Mouse (Mus musculus): ENCODE measurements at regions not wholly inside any gene's neighbourhood (a gene's known extent, or its start where the extent isn't known, plus 50 kb on each side); places are given as distances from the start of the nearest gene placed in this dataset.

GRCm38 (mm10) chr10:111694227-111695200 is 188.4 kb downstream of the Phlda1 start:
- H3K36me3 ChIP-seq (ENCODE audit: control insufficient read depth, insufficient read depth) = no peaks in the 10 kb centered on the region
- no peak for ATAC-seq (ENCODE audit: low read depth)
- H3K4me3 ChIP-seq (ENCODE audit: low read depth, low read length) = no peak overlapping the region
- H3K9me3 ChIP-seq (replicated peaks; ENCODE audit: control insufficient read depth, low read length) = no peaks in the 10 kb centered on the region
- H3K27ac ChIP-seq (ENCODE audit: low read length) = no peak overlapping the region
- H3K9ac ChIP-seq (ENCODE audit: low read depth, low read length) = no peak overlapping the region
- no peaks in the 10 kb centered on the region for H3K27me3 ChIP-seq (ENCODE audit: control insufficient read depth, insufficient read depth, low read depth, low read length)
- 56% methylated on average over 6 of the region's 6 CpGs for WGBS (ENCODE audit: insufficient replicate concordance)
- H3K4me2 ChIP-seq (ENCODE audit: low read depth, low read length) = no peak overlapping the region
- no peaks in the 10 kb centered on the region for H3K4me1 ChIP-seq (ENCODE audit: control insufficient read depth, low read depth, low read length)

DNA sequence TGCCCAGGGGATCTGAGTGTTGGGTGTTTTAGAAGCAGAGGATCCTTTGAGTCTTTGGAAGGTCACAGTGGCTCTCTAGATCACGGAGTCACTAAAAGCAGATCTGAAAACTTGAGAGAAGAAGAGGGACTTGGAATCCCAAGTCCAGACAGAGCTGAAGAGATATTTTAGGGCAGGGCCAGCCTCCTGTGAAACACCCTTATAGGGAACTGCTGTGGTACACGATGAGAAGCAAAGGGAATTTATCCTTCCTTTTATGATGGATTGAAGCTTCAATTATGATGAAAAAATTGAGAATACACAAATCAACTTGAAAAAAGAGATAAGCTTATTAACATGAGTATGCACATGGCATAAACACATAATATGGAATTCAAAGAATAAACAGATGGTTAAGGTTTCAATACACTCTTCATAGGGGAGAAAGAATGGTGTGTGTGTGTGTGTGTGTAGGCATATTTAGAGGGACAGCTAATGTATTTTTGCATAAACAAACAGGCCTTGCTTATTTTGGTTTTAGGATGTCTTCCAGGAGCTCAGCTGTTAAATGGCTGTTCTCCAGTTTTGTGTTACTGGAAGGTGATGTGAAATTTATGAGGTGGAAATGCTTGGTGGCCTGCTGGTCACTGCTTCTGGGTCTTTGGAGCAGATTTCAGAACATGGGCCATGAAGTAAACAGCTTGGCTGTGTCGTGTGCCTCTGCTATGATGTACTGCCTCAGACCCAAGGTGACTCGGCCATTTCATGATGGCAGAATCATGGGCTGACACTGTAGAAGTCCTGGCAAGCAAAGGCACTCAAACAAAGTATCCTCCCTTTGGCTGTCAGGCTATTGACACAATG is 190.1 kb downstream of the Phlda1 start:
- Histone ChIP-seq H3K4me2 (ENCODE audit: low read depth, low read length) (no peak overlapping the region), H3K4me3 (ENCODE audit: low read depth, low read length) (no peak overlapping the region), H3K36me3 (ENCODE audit: control insufficient read depth, insufficient read depth) (no peaks in the 10 kb centered on the region), H3K9ac (ENCODE audit: low read depth, low read length) (no peak overlapping the region), H3K27me3 (ENCODE audit: control insufficient read depth, insufficient read depth, low read depth, low read length) (no peaks in the 10 kb centered on the region), H3K4me1 (ENCODE audit: control insufficient read depth, low read depth, low read length) (no peaks in the 10 kb centered on the region), H3K9me3 (replicated peaks; ENCODE audit: control insufficient read depth, low read length) (no peaks in the 10 kb centered on the region), H3K27ac (ENCODE audit: low read length) (no peak overlapping the region)
- 49% methylated on average over 4 of the region's 4 CpGs for WGBS (ENCODE audit: insufficient replicate concordance)
- no peak for ATAC-seq (ENCODE audit: low read depth)

DNA sequence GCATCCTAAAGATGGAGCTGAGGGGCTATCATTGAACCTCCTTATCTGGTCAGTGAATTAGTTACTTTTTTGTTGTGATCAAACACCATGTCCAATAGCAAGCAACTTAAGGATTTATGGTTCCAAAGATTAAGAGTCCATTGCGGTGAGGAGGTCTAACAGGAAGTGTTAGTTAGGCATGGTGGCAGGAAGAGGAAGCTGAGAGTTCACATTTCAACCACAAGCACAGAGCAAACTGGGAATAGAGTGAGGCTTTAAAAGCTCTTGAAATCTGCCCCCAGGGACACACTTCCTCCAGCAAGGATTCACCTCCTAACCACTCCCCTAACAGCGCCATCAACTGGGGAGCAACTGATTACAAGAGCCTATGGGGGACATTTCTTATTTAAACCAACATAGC is 190.9 kb downstream of the Phlda1 start:
- Histone ChIP-seq H3K27ac (ENCODE audit: low read length) (no peak overlapping the region), H3K4me3 (ENCODE audit: low read depth, low read length) (no peak overlapping the region), H3K4me1 (ENCODE audit: control insufficient read depth, low read depth, low read length) (no peaks in the 10 kb centered on the region), H3K27me3 (ENCODE audit: control insufficient read depth, insufficient read depth, low read depth, low read length) (no peaks in the 10 kb centered on the region), H3K4me2 (ENCODE audit: low read depth, low read length) (no peak overlapping the region), H3K9ac (ENCODE audit: low read depth, low read length) (no peak overlapping the region), H3K36me3 (ENCODE audit: control insufficient read depth, insufficient read depth) (no peaks in the 10 kb centered on the region), H3K9me3 (replicated peaks; ENCODE audit: control insufficient read depth, low read length) (no peaks in the 10 kb centered on the region)
- ATAC-seq (ENCODE audit: low read depth) = no peak
- WGBS (ENCODE audit: insufficient replicate concordance) = 45% methylated on average over 2 of the region's 2 CpGs

DNA sequence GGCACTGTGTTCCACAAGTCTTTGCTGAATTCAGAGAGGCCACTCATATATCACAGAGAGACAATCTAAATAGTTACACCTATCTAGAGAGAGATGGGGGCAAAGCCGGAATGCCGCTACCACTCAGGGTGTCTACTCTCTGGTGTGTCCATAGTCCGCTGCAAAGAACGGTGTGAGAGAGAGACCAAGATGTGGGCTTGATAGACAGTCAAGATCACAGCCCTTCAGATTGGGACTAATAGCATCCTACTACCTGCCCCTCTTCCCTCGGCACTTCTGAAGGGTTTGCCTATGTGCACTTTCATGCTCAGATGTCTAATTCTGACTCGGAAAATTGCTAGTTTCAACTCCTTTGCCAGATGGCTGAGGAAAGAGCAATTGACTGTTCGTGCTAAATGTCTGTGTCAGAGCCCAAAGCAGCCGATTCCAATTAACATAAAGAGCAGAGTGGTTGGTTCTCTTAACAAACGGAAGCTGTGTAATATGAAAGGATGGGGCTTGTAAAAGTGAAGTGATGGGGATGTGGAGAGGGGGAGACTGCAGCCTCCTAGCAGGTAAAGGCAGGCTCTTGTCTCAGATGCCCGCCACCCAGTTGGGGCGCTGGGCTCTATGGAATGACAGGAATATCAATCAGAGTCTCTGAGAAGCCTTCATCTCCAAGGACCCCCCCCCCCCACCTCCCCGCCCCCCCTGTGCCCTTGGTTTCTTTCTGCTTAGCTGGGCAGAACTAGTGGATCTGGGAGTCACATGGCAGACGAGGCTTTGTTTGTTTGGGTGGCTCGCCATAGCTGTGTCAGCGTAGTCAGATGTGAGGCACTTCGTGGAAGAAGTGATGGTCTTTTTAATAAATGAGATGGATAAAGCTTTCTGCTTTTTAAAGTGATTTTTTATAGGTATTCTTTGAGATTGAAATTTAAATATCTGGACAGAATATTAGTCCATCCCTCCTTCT is 193.7 kb downstream of the Phlda1 start:
- H3K4me2 ChIP-seq (ENCODE audit: low read depth, low read length) = no peak overlapping the region
- 67% methylated on average over 16 of the region's 16 CpGs for WGBS (ENCODE audit: insufficient replicate concordance)
- ATAC-seq (ENCODE audit: low read depth) = no peak

DNA sequence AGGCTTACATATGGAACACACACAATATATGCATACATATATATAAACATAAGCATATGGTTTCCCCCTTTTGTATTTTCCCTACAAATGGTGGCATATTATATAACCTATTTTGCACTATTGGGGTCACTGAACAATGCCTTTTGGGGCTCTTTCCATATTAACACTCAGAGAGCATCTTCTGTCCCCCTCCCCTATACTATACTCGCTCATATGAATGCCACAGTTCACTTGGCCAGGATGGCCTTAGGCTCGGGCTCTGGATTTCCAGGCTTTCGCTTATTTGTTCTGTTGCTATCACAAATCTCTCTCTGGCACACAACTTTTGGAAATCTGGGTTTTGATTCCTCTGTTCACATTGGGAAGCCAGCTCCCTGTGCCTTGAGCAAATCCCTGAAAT is 194.5 kb downstream of the Phlda1 start:
- no peaks in the 10 kb centered on the region for H3K36me3 ChIP-seq (ENCODE audit: control insufficient read depth, insufficient read depth)
- no peaks in the 10 kb centered on the region for H3K27me3 ChIP-seq (ENCODE audit: control insufficient read depth, insufficient read depth, low read depth, low read length)
- H3K4me1 ChIP-seq (ENCODE audit: control insufficient read depth, low read depth, low read length) = no peaks in the 10 kb centered on the region
- no peak overlapping the region for H3K27ac ChIP-seq (ENCODE audit: low read length)
- no peak overlapping the region for H3K4me2 ChIP-seq (ENCODE audit: low read depth, low read length)
- no peak overlapping the region for H3K4me3 ChIP-seq (ENCODE audit: low read depth, low read length)
- WGBS (ENCODE audit: insufficient replicate concordance) = 58% methylated on average over 3 of the region's 3 CpGs
- no peak overlapping the region for H3K9ac ChIP-seq (ENCODE audit: low read depth, low read length)
- no peaks in the 10 kb centered on the region for H3K9me3 ChIP-seq (replicated peaks; ENCODE audit: control insufficient read depth, low read length)
- no peak for ATAC-seq (ENCODE audit: low read depth)

More for the DNA sequence above, 193.7 kb downstream of the Phlda1 start:
- Histone ChIP-seq H3K4me3 (ENCODE audit: low read depth, low read length) (no peak overlapping the region), H3K36me3 (ENCODE audit: control insufficient read depth, insufficient read depth) (no peaks in the 10 kb centered on the region), H3K4me1 (ENCODE audit: control insufficient read depth, low read depth, low read length) (no peaks in the 10 kb centered on the region), H3K27me3 (ENCODE audit: control insufficient read depth, insufficient read depth, low read depth, low read length) (no peaks in the 10 kb centered on the region), H3K27ac (ENCODE audit: low read length) (no peak overlapping the region), H3K9me3 (replicated peaks; ENCODE audit: control insufficient read depth, low read length) (no peaks in the 10 kb centered on the region), H3K9ac (ENCODE audit: low read depth, low read length) (no peak overlapping the region)

DNA sequence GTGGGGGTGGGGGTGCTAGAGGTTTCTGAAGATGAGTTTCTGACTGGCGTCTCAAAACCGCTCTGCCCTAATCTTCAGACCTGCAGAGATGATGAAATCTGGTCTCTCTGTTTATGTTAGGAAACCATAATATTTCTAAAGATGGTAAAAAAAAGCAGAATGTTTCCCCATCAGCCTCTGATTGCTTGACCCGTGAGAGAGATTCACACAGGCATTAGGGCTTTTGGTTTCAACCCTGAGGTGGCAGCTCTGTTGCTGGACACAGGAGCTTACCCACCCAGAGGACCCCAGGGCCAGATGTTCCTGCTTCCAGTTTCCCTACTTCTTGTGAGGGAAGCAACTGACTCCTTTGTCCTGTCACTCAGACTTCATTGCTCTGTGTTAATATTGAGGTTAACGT is 195.1 kb downstream of the Phlda1 start:
- Histone ChIP-seq H3K36me3 (ENCODE audit: control insufficient read depth, insufficient read depth) (no peaks in the 10 kb centered on the region), H3K4me2 (ENCODE audit: low read depth, low read length) (no peak overlapping the region), H3K4me3 (ENCODE audit: low read depth, low read length) (no peak overlapping the region), H3K27ac (ENCODE audit: low read length) (no peak overlapping the region), H3K9ac (ENCODE audit: low read depth, low read length) (no peak overlapping the region), H3K27me3 (ENCODE audit: control insufficient read depth, insufficient read depth, low read depth, low read length) (no peaks in the 10 kb centered on the region), H3K9me3 (replicated peaks; ENCODE audit: control insufficient read depth, low read length) (no peaks in the 10 kb centered on the region), H3K4me1 (ENCODE audit: control insufficient read depth, low read depth, low read length) (no peaks in the 10 kb centered on the region)
- 47% methylated on average over 4 of the region's 4 CpGs for WGBS (ENCODE audit: insufficient replicate concordance)
- ATAC-seq (ENCODE audit: low read depth) = no peak

DNA sequence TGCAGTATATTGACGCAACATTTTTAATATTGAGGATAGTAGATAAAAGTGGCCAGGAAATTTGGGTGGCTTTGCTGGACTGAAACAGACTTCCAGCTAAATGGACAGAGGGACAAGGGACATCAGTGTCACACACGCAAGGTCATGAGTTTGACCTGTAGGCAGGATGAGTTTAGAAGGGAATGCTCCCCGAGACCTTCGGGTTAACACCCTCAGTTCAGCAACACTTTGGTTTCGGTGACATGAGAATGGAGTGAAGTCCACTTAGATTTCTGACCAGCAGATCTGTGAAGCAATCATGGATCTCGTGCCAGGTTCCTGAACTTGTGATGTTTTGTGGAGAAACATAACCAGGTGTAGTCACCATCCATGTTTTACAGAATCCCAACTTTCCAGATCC is 196.3 kb downstream of the Phlda1 start:
- no peaks in the 10 kb centered on the region for H3K36me3 ChIP-seq (ENCODE audit: control insufficient read depth, insufficient read depth)
- H3K9me3 ChIP-seq (replicated peaks; ENCODE audit: control insufficient read depth, low read length) = no peaks in the 10 kb centered on the region
- ATAC-seq (ENCODE audit: low read depth) = no peak
- no peak overlapping the region for H3K4me3 ChIP-seq (ENCODE audit: low read depth, low read length)
- H3K27ac ChIP-seq (ENCODE audit: low read length) = no peak overlapping the region
- H3K4me2 ChIP-seq (ENCODE audit: low read depth, low read length) = no peak overlapping the region
- no peaks in the 10 kb centered on the region for H3K4me1 ChIP-seq (ENCODE audit: control insufficient read depth, low read depth, low read length)
- no peak overlapping the region for H3K9ac ChIP-seq (ENCODE audit: low read depth, low read length)
- no peaks in the 10 kb centered on the region for H3K27me3 ChIP-seq (ENCODE audit: control insufficient read depth, insufficient read depth, low read depth, low read length)
- 68% methylated on average over 6 of the region's 6 CpGs for WGBS (ENCODE audit: insufficient replicate concordance)

GRCm38 (mm10) chr10:111703447-111703846 is 197.4 kb downstream of the Phlda1 start:
- Histone ChIP-seq H3K4me2 (ENCODE audit: low read depth, low read length) (no peak overlapping the region), H3K36me3 (ENCODE audit: control insufficient read depth, insufficient read depth) (no peaks in the 10 kb centered on the region), H3K4me1 (ENCODE audit: control insufficient read depth, low read depth, low read length) (no peaks in the 10 kb centered on the region), H3K27ac (ENCODE audit: low read length) (no peak overlapping the region), H3K9me3 (replicated peaks; ENCODE audit: control insufficient read depth, low read length) (no peaks in the 10 kb centered on the region), H3K27me3 (ENCODE audit: control insufficient read depth, insufficient read depth, low read depth, low read length) (no peaks in the 10 kb centered on the region), H3K9ac (ENCODE audit: low read depth, low read length) (no peak overlapping the region), H3K4me3 (ENCODE audit: low read depth, low read length) (no peak overlapping the region)
- no peak for ATAC-seq (ENCODE audit: low read depth)
- WGBS (ENCODE audit: insufficient replicate concordance) = 50% methylated on average over 3 of the region's 3 CpGs

Data from liver, embryonic 16.5 days (tissue).